Mouse (Mus musculus) c-Kit-positive CD71-positive TER-119-positive erythroid progenitor cells, embryonic 14.5 days (primary cell): ENCODE measurements around the gene 1700012B09Rik.

Source experiments
- DNase-seq: peaks from one replicate; pipeline ENCODE4 v3.0.0-alpha.2; 2013; ENCODE audit warnings: low spot score

1700012B09Rik gene

GRCm38 (mm10) chr9:14730941-14731541 lies 39.8 kb downstream of the 1700012B09Rik start:
- no peak for DNase-seq

- DNase-seq = no peak
Measured at GRCm38 (mm10) chr9:14728365-14728764, 42.5 kb downstream of the 1700012B09Rik start.

GRCm38 (mm10) chr9:14726629-14727028 lies 44.2 kb downstream of the 1700012B09Rik start:
- DNase-seq = no peak

GRCm38 (mm10) chr9:14726005-14726404 lies 44.8 kb downstream of the 1700012B09Rik start:
- no peak for DNase-seq

GRCm38 (mm10) chr9:14724755-14725420 lies 45.9 kb downstream of the 1700012B09Rik start:
- no peak for DNase-seq

- no peak for DNase-seq
Measured at GRCm38 (mm10) chr9:14721610-14722009, 49.2 kb downstream of the 1700012B09Rik start.

GRCm38 (mm10) chr9:14720384-14720783 lies 50.4 kb downstream of the 1700012B09Rik start:
- DNase-seq = no peak

- DNase-seq = no peak
Measured at GRCm38 (mm10) chr9:14718332-14718691, 52.5 kb downstream of the 1700012B09Rik start.

- no peak for DNase-seq
Measured at GRCm38 (mm10) chr9:14717689-14718331, 53.0 kb downstream of the 1700012B09Rik start.

GRCm38 (mm10) chr9:14715258-14715657 lies 55.6 kb downstream of the 1700012B09Rik start:
- no peak for DNase-seq

GRCm38 (mm10) chr9:14710910-14711309 lies 59.9 kb downstream of the 1700012B09Rik start:
- no peak for DNase-seq
